Mouse (Mus musculus): Measurements from ENCODE around the gene Klk13. TPM values are rescaled to one million over a fixed set of nuclear protein-coding genes. Genes with fewer than 3 reads are reported as not detected.

Gene Klk13
- polyA plus RNA-seq, 1 experiment from 2014 or later = 0.40 TPM

DNA sequence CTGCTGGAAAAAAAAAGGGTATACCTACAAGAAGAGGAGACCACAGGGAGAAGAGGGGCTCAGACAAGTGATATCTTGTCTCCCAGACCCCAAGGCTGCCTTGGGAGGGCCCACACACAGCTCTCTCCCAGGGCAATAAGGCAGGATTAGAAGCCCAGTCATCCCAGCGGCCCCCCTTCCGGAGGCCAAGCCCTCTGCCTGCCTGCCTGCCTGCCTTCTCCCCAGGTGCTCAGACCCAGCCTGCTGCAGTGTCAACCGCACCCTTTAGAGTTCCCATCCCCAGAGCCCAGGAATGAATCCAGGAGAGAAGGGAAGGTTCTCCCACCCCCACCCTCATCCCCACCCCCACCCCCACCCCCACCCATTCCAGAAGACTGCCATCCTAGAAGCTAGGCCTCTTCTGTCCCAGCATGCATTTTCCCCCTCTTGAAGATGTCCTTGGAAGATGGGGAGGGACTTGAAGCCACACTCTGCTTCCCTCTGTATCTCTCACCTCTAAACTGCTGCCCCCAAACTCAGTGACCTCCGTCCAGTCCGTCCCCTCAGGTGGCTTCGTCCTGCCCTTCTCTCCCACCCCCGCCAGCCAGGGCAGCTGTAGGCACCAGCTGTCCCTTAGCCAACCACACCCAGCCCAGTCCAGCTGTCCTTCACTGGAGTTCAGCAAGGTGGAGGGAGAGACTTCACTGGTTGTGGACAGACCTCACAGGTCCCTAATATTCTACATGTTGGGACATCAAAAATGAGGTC lies 63.1 kb downstream of the Klk13 start:
- H3K4me3 ChIP-seq (ENCODE audit: low read depth, low read length) = no peak overlapping the region
- no peaks in the 10 kb centered on the region for H3K36me3 ChIP-seq (ENCODE audit: control insufficient read depth, insufficient read depth, low read length)
- H3K27me3 ChIP-seq (ENCODE audit: control insufficient read depth, insufficient read depth, low read length) = no peaks in the 10 kb centered on the region
- no peaks in the 10 kb centered on the region for H3K4me1 ChIP-seq (replicated peaks; ENCODE audit: control insufficient read depth, insufficient read depth, low read length)
- DNase-seq (ENCODE audit: low spot score) (no peak), ATAC-seq (replicated peaks; ENCODE audit: low FRiP score) (no peak)
- 43% methylated on average over 7 of the region's 7 CpGs for WGBS
- no peak overlapping the region for H3K4me2 ChIP-seq (ENCODE audit: low read depth, low read length, severe bottlenecking)
- no peak overlapping the region for H3K9ac ChIP-seq (ENCODE audit: low read length)
- no peak overlapping the region for H3K27ac ChIP-seq (ENCODE audit: low read depth, low read length)
- H3K9me3 ChIP-seq (ENCODE audit: control insufficient read depth, low read length) = no peaks in the 10 kb centered on the region

DNA sequence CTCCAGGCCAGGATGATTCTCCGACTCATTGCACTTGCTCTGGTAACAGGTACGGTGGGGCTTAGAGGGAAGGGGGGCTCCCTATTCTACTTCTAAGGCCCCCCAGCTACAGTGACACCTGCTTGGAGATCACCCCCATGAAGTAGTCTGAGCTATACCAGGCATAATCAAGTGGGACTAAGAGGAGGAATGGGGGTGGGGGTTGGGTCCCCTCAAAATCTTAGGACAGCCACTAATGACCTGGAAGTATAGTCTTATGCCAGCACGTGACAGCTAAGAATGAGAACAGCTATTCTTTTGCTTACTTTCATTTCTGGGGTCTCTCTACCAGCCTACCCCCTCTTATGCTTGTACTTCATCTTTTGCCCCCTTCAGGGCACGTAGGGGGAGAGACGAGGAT lies 64.1 kb downstream of the Klk13 start:
- no peak overlapping the region for H3K27ac ChIP-seq (ENCODE audit: low read depth, low read length)
- no peak overlapping the region for H3K4me3 ChIP-seq (ENCODE audit: low read depth, low read length)
- H3K9me3 ChIP-seq (ENCODE audit: control insufficient read depth, low read length) = no peaks in the 10 kb centered on the region
- 86% methylated on average over 5 of the region's 5 CpGs for WGBS
- no peaks in the 10 kb centered on the region for H3K4me1 ChIP-seq (replicated peaks; ENCODE audit: control insufficient read depth, insufficient read depth, low read length)
- no peak overlapping the region for H3K9ac ChIP-seq (ENCODE audit: low read length)
- ATAC-seq (replicated peaks; ENCODE audit: low FRiP score) (no peak), DNase-seq (ENCODE audit: low spot score) (no peak)
- no peak overlapping the region for H3K4me2 ChIP-seq (ENCODE audit: low read depth, low read length, severe bottlenecking)
- H3K27me3 ChIP-seq (ENCODE audit: control insufficient read depth, insufficient read depth, low read length) = no peaks in the 10 kb centered on the region
- no peaks in the 10 kb centered on the region for H3K36me3 ChIP-seq (ENCODE audit: control insufficient read depth, insufficient read depth, low read length)

Other genes starting within 250 kb of the Klk13 start
- gene Vsig10l, start 249.4 kb upstream of the Klk13 start, polyA plus RNA-seq (2014; fragmentation: Nextera tagmentation; extraction: Ambion mirVana) = 1.8 and 3.1 TPM in 2 replicates
- gene Iglon5, start 222.5 kb upstream of the Klk13 start, polyA plus RNA-seq (2014; fragmentation: Nextera tagmentation; extraction: Ambion mirVana) = 2.0 and 2.7 TPM in 2 replicates
- gene 4931406B18Rik, start 206.6 kb upstream of the Klk13 start, polyA plus RNA-seq (2014; fragmentation: Nextera tagmentation; extraction: Ambion mirVana) = not detected in 2 replicates
- gene Cd33, start 168.1 kb upstream of the Klk13 start, polyA plus RNA-seq (2014; fragmentation: Nextera tagmentation; extraction: Ambion mirVana) = 0.71 and 1.7 TPM in 2 replicates
- gene Zfp658, start 150.3 kb upstream of the Klk13 start, polyA plus RNA-seq (2014; fragmentation: Nextera tagmentation; extraction: Ambion mirVana) = 6.7 and 6.8 TPM in 2 replicates
- 16.0 and 16.9 TPM in 2 replicates for gene Zfp719, start 133.0 kb upstream of the Klk13 start, polyA plus RNA-seq (2014; fragmentation: Nextera tagmentation; extraction: Ambion mirVana)
- 0.92 and 1.0 TPM in 2 replicates for gene Zfp819, start 105.4 kb upstream of the Klk13 start, polyA plus RNA-seq (2014; fragmentation: Nextera tagmentation; extraction: Ambion mirVana)
- not detected in 2 replicates for gene Ceacam18, start 77.9 kb upstream of the Klk13 start, polyA plus RNA-seq (2014; fragmentation: Nextera tagmentation; extraction: Ambion mirVana)
- 0.32 and 0.67 TPM in 2 replicates for gene Siglece, start 52.4 kb upstream of the Klk13 start, polyA plus RNA-seq (2014; fragmentation: Nextera tagmentation; extraction: Ambion mirVana)
- 13.7 and 14.3 TPM in 2 replicates for gene Ctu1, start 40.6 kb upstream of the Klk13 start, polyA plus RNA-seq (2014; fragmentation: Nextera tagmentation; extraction: Ambion mirVana)
- not detected in 2 replicates for gene Klk14, start 22.1 kb upstream of the Klk13 start, polyA plus RNA-seq (2014; fragmentation: Nextera tagmentation; extraction: Ambion mirVana)
- not detected in 2 replicates for gene Klk12, start 56.3 kb downstream of the Klk13 start, polyA plus RNA-seq (2014; fragmentation: Nextera tagmentation; extraction: Ambion mirVana)
- not detected in 2 replicates for gene Klk11, start 62.0 kb downstream of the Klk13 start, polyA plus RNA-seq (2014; fragmentation: Nextera tagmentation; extraction: Ambion mirVana)
- gene Klk10, start 68.5 kb downstream of the Klk13 start, polyA plus RNA-seq (2014; fragmentation: Nextera tagmentation; extraction: Ambion mirVana) = 0.17 and 0.20 TPM in 2 replicates
- gene Klk9, start 79.3 kb downstream of the Klk13 start, polyA plus RNA-seq (2014; fragmentation: Nextera tagmentation; extraction: Ambion mirVana) = not detected in 2 replicates
- 9.1 and 12.1 TPM in 2 replicates for gene Klk8, start 85.0 kb downstream of the Klk13 start, polyA plus RNA-seq (2014; fragmentation: Nextera tagmentation; extraction: Ambion mirVana)
- not detected in 2 replicates for gene Klk7, start 98.7 kb downstream of the Klk13 start, polyA plus RNA-seq (2014; fragmentation: Nextera tagmentation; extraction: Ambion mirVana)
- gene Klk6, start 111.9 kb downstream of the Klk13 start, polyA plus RNA-seq (2014; fragmentation: Nextera tagmentation; extraction: Ambion mirVana) = not detected in 2 replicates
- gene Klk5, start 129.4 kb downstream of the Klk13 start, polyA plus RNA-seq (2014; fragmentation: Nextera tagmentation; extraction: Ambion mirVana) = 0.31 and 0.51 TPM in 2 replicates
- gene Klk4, start 168.6 kb downstream of the Klk13 start, polyA plus RNA-seq (2014; fragmentation: Nextera tagmentation; extraction: Ambion mirVana) = not detected in 2 replicates
- gene Klk15, start 221.2 kb downstream of the Klk13 start, polyA plus RNA-seq (2014; fragmentation: Nextera tagmentation; extraction: Ambion mirVana) = not detected in 2 replicates
- gene Klk1b8, start 238.1 kb downstream of the Klk13 start, polyA plus RNA-seq (2014; fragmentation: Nextera tagmentation; extraction: Ambion mirVana) = not detected in 2 replicates